Mouse (Mus musculus) hindbrain, postnatal 0 days (tissue): ENCODE measurements around the gene Cd180. TPM values are rescaled to one million over a fixed set of nuclear protein-coding genes. Genes with fewer than 3 reads are reported as not detected.

Experiments used
- ATAC-seq: fragments of 200-750 bp; cut with Nextera tagmentation; 2 replicates; pipeline ENCODE4 v1.8.0; 2017; ENCODE audit warnings: mild to moderate bottlenecking, moderate TSS enrichment, moderate library complexity
- DNase-seq: peaks from one replicate; pipeline ENCODE4 v3.0.0-alpha.2; 2015; ENCODE audit warnings: low spot score
- H3K27ac ChIP-seq: fragments of 300-500 bp; sonication (generic); 2 replicates; pipeline ENCODE4 v1.5.1; 2014; ENCODE audit warnings: mild to moderate bottlenecking
- H3K27me3 ChIP-seq: fragments of 300-500 bp; sonication (generic); 2 replicates; pipeline ENCODE4 v1.6.1; 2014; ENCODE audit warnings: low read length, mixed read lengths; ENCODE audit not compliant: insufficient read depth
- H3K36me3 ChIP-seq: fragments of 300-500 bp; sonication (generic); 2 replicates; pipeline ENCODE4 v1.6.1; 2014; ENCODE audit warnings: low read length, mixed read lengths; ENCODE audit not compliant: insufficient read depth
- H3K4me1 ChIP-seq: fragments of 300-500 bp; sonication (generic); 2 replicates; pipeline ENCODE4 v1.6.1; 2014; ENCODE audit warnings: antibody characterized with exemption, low read length, mixed read lengths; ENCODE audit not compliant: insufficient read depth
- H3K4me2 ChIP-seq: fragments of 300-500 bp; sonication (generic); 2 replicates; pipeline ENCODE4 v1.6.1; 2014; ENCODE audit warnings: low read depth, mild to moderate bottlenecking, low read length, moderate library complexity, mixed read lengths
- H3K4me3 ChIP-seq: fragments of 300-500 bp; sonication (generic); 2 replicates; pipeline ENCODE4 v1.5.1; 2014; ENCODE audit warnings: low read length
- H3K9ac ChIP-seq: fragments of 300-500 bp; sonication (generic); replicated peaks from 2 replicates; pipeline ENCODE4 v1.6.1; 2014; ENCODE audit warnings: mild to moderate bottlenecking, low read length, moderate library complexity, mixed read lengths
- H3K9me3 ChIP-seq: fragments of 300-500 bp; sonication (generic); 2 replicates; pipeline ENCODE4 v1.6.1; 2016; ENCODE audit warnings: low read length, mixed read lengths
- CTCF ChIP-seq: IDR thresholded peaks from 2 replicates; pipeline ENCODE4 v1.5.1; 2016; ENCODE audit warnings: antibody characterized with exemption, control low read depth, low read depth
- WGBS: fragments of 180-500 bp; shearing (Covaris S2); extraction: QIAGEN DNeasy Blood & Tissue Kit; methylation state at CpG from one replicate; pipeline ENCODE4 v1.1.7; 2014; 5-methylcytosine and 5-hydroxymethylcytosine counted together
- polyA plus RNA-seq: library from polyadenylated mRNA; unstranded; fragments of >200 nt; fragmentation: Nextera tagmentation; extraction: Ambion mirVana; gene quantifications from 2 replicates; pipeline ENCODE4 v1.2.1, GENCODE M21; 2015
- total RNA-seq: library from RNA; depleted of rRNA; stranded (reverse); fragments of >200 nt; gene quantifications from 2 replicates; pipeline ENCODE4 v1.2.3, GENCODE M21; 2014

Gene Cd180
- total and polyA plus RNA-seq, 2 experiments from 2014 or later, result 0.68 to 1.1 TPM

GRCm38 (mm10) chr13:102761410-102761809 is 68.1 kb downstream of the Cd180 start:
- DNase-seq (no peak), ATAC-seq (no peak)
- H3K9me3 ChIP-seq, result no peaks in the 10 kb centered on the region
- no peak overlapping the region for H3K9ac ChIP-seq
- no peak for TF ChIP-seq CTCF
- H3K27ac ChIP-seq, result no peak overlapping the region
- no peak overlapping the region for H3K4me2 ChIP-seq
- WGBS, result 83% methylated on average over 9 of the region's 9 CpGs
- H3K4me3 ChIP-seq, result no peak overlapping the region
- H3K27me3 ChIP-seq, result no peaks in the 10 kb centered on the region
- H3K36me3 ChIP-seq, result peaks cover 4% of the 10 kb centered on the region; the same call in 1 of the 2 replicates
- no peaks in the 10 kb centered on the region for H3K4me1 ChIP-seq

GRCm38 (mm10) chr13:102762203-102762602 is 68.8 kb downstream of the Cd180 start:
- no peak for TF ChIP-seq CTCF

GRCm38 (mm10) chr13:102764218-102764617 is 70.9 kb downstream of the Cd180 start:
- no peak overlapping the region for H3K27ac ChIP-seq
- ATAC-seq (no peak), DNase-seq (no peak)
- 46% methylated on average over 1 of the region's 1 CpGs for WGBS
- H3K4me3 ChIP-seq, result no peak overlapping the region
- H3K9ac ChIP-seq, result no peak overlapping the region
- H3K4me2 ChIP-seq, result no peak overlapping the region
- H3K27me3 ChIP-seq, result no peaks in the 10 kb centered on the region
- H3K4me1 ChIP-seq, result no peaks in the 10 kb centered on the region
- no peak for TF ChIP-seq CTCF
- no peaks in the 10 kb centered on the region for H3K9me3 ChIP-seq
- H3K36me3 ChIP-seq, result peaks cover 4% of the 10 kb centered on the region; the same call in 1 of the 2 replicates

More at GRCm38 (mm10) chr13:102762203-102762602, 68.8 kb downstream of the Cd180 start:
- H3K4me2 ChIP-seq, result no peak overlapping the region
- no peak overlapping the region for H3K4me3 ChIP-seq
- H3K27ac ChIP-seq, result no peak overlapping the region
- DNase-seq (no peak), ATAC-seq (no peak)
- WGBS, result 96% methylated on average over 10 of the region's 10 CpGs
- H3K4me1 ChIP-seq, result no peaks in the 10 kb centered on the region
- no peaks in the 10 kb centered on the region for H3K9me3 ChIP-seq
- no peaks in the 10 kb centered on the region for H3K27me3 ChIP-seq
- H3K9ac ChIP-seq, result no peak overlapping the region
- peaks cover 4% of the 10 kb centered on the region; the same call in 1 of the 2 replicates for H3K36me3 ChIP-seq

DNA sequence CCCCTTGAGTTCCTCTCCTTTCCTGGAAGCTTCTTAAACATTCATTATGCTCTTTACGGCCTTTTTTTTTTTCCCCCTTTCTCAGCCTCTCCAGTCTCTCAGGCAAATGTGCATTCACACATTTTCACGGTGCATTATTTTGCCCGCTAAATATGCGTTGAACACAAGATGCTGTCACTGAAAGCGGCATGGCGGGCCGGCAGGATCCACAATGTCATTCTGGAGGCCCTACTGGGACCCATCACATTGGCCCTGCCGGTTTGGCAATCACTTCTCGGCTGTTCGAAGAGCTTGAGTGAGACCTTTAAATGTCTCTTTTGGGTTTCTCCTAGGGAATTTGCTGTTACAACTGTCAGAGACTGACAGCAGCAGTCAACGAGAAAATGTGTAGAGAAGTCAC is 71.9 kb downstream of the Cd180 start:
- ATAC-seq (no peak), DNase-seq (peak; percentile 47)
- TF ChIP-seq CTCF, result no peak
- no peak overlapping the region for H3K4me2 ChIP-seq
- no peaks in the 10 kb centered on the region; the same call in 1 of the 2 replicates for H3K36me3 ChIP-seq
- no peak overlapping the region for H3K27ac ChIP-seq
- no peaks in the 10 kb centered on the region for H3K9me3 ChIP-seq
- 21% methylated on average over 11 of the region's 11 CpGs for WGBS
- H3K27me3 ChIP-seq, result no peaks in the 10 kb centered on the region
- no peak overlapping the region for H3K9ac ChIP-seq
- H3K4me3 ChIP-seq, result no peak overlapping the region
- no peaks in the 10 kb centered on the region for H3K4me1 ChIP-seq

- H3K36me3 ChIP-seq, result no peaks in the 10 kb centered on the region
- ATAC-seq (no peak), DNase-seq (no peak)
- H3K9me3 ChIP-seq, result no peaks in the 10 kb centered on the region
- 77% methylated on average over 7 of the region's 7 CpGs for WGBS
- no peak overlapping the region for H3K9ac ChIP-seq
- H3K27ac ChIP-seq, result no peak overlapping the region
- H3K4me1 ChIP-seq, result no peaks in the 10 kb centered on the region
- H3K4me2 ChIP-seq, result no peak overlapping the region
- no peak overlapping the region for H3K4me3 ChIP-seq
- H3K27me3 ChIP-seq, result no peaks in the 10 kb centered on the region
- TF ChIP-seq CTCF, result no peak
Observed at GRCm38 (mm10) chr13:102767110-102767509, 73.8 kb downstream of the Cd180 start.

- no peak for TF ChIP-seq CTCF
- no peak overlapping the region for H3K9ac ChIP-seq
- H3K9me3 ChIP-seq, result no peaks in the 10 kb centered on the region
- no peak for DNase-seq
- peak overlapping the region; percentile 20; the same call in 1 of the 2 replicates for H3K27ac ChIP-seq
- no peak for ATAC-seq
- WGBS, result 61% methylated on average over 11 of the region's 11 CpGs
- no peaks in the 10 kb centered on the region for H3K4me1 ChIP-seq
- H3K36me3 ChIP-seq, result no peaks in the 10 kb centered on the region
- H3K27me3 ChIP-seq, result no peaks in the 10 kb centered on the region
- no peak overlapping the region for H3K4me2 ChIP-seq
- no peak overlapping the region for H3K4me3 ChIP-seq
Observed at GRCm38 (mm10) chr13:102768512-102768911, 75.2 kb downstream of the Cd180 start.

GRCm38 (mm10) chr13:102770194-102770593 is 76.8 kb downstream of the Cd180 start:
- Histone ChIP-seq H3K4me2 (no peak overlapping the region), H3K36me3 (no peaks in the 10 kb centered on the region), H3K9ac (no peak overlapping the region), H3K4me3 (no peak overlapping the region), H3K27me3 (no peaks in the 10 kb centered on the region), H3K27ac (no peak overlapping the region), H3K4me1 (no peaks in the 10 kb centered on the region), H3K9me3 (no peaks in the 10 kb centered on the region)
- ATAC-seq, result no peak
- no peak for DNase-seq
- no peak for TF ChIP-seq CTCF
- 67% methylated on average over 8 of the region's 8 CpGs for WGBS
